Mouse (Mus musculus): ENCODE results near the gene Pgpep1. TPM values are rescaled to one million over a fixed set of nuclear protein-coding genes. Genes with fewer than 3 reads are reported as not detected.

Gene Pgpep1
- 1.2 TPM for polyA plus RNA-seq (2014; fragmentation: Illumina TruSeq; extraction: RNeasy Lipid Tissue Mini Kit (QIAGEN cat#74804); ENCODE audit: low read depth, low replicate concordance)

DNA sequence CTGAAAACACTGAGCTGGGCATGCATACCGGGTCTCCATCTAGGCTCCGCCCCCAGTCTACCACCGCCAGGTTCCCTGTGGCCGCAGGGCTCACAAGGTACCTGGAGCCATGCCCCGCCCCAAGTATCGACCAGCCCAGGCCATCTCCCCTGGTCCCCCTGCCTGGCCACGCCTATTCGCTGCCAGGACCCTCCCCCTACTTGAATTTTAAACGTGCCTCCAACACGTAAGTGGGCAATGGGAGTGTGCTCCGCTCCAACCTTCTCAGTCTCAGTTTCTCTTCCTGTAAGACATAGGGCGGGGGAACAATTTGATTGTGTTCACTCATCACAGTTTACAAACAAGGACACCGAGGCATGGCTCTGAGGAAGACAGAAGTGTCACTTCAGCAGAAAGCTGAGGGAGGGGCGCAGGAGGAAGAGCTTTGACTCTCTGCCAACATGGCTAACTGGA is at the start of gene Pgpep1:
Gene Pgpep1 (minus strand): TSS at position 116 of the 453 bp plus-strand sequence.

DNA sequence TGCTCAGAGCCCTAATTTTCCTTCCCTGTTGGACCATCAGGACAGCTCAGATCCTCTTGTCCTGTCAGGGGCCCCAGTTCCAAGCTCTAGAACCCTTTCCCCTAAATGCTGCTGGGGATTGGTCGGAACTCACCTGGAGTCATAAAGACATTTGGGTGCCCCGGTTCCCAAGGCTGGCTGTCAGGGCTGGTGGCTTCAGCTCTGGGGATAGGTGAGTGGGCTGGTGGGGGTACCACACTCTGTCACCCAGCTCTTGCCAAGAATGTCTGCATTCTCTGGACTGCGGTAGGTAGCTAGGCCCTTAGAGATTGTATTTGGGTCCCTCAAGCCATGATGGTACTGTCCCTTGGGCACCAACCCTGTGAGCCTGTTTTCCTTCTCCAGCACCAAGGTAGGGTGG is 43.1 kb upstream of the Pgpep1 start, which contains the start of gene Iqcn:
Gene Iqcn (plus strand): TSS at position 171 of the 400 bp plus-strand sequence.

DNA sequence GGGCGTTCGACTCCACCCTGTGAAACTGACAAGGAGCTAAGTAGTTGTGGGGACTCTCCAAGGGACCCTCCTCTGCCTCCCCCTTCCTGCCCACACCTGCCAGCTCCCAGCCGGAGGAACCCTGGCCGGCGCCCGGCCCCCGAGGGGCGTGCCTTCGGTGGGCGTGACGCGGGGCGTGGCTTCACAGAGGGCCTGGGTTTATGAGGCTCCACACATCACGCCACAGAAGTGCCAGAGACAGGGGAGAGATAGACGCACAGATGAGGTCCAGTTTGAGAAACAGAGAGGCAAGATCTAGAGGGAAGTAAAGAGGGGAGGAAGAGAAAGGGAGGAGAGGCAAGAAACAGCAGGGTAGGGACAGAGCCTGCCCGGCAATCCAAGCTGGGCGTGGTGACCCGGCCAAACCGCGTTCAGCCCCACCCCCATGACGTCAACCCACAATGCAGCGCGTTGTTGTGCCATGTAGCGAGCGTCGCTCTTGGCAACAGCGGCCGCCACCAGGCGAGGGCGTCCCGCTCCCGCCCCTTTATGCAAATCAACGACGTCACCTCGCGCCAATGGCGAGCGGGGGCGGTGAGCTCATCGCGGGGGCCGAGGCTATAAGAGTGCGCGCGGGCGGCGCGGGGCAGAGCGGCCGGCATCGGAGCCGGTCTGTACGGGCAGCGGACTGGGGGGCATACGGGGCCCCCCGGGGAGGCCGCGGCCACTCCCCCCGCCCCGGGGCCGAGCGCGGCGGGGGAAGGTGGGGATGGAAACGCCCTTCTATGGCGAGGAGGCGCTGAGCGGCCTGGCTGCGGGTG is 38.3 kb upstream of the Pgpep1 start, which contains the start of gene Jund:
Gene Jund (plus strand): TSS at position 640 of the 800 bp plus-strand sequence.

DNA sequence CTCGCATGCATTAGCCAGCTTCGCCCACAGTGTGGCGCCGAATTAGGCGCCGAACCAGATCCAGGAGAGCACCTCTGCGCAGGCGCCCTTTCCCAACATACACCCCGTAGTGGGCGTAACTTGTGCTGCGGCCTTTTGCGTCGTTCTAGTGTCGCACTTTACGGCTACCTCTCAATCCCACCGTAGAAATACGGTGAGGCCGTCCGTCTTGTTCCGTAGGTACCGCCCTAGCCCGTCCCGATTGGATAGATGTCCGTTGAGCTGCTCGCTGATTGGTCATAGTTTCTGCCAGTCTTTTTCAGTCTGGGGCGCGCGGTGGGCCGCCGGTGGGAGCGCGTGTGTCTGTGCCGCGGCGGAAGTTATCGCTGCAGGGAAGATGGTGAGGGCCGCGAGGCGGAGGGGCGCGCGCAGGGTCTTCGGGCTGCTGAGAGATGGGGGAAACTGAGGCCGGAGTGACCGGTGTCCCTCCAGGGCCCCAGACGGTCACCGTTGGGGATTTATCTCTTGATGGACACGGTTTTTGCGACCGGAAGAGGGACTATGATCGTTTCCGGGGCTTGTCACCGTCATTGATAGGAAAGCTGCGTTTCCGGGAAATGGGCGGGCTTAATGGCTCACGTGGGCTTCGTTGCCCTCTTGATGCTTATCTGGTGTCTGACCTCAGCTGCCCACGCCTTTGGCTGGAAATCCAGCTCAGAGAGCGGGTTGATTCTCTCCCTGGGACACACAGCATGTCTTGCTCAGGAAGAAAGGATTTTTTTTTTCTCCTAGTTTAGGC is 13.1 kb upstream of the Pgpep1 start, which contains the start of gene Lsm4:
Gene Lsm4 (plus strand): TSS at position 170 of the 778 bp plus-strand sequence.

DNA sequence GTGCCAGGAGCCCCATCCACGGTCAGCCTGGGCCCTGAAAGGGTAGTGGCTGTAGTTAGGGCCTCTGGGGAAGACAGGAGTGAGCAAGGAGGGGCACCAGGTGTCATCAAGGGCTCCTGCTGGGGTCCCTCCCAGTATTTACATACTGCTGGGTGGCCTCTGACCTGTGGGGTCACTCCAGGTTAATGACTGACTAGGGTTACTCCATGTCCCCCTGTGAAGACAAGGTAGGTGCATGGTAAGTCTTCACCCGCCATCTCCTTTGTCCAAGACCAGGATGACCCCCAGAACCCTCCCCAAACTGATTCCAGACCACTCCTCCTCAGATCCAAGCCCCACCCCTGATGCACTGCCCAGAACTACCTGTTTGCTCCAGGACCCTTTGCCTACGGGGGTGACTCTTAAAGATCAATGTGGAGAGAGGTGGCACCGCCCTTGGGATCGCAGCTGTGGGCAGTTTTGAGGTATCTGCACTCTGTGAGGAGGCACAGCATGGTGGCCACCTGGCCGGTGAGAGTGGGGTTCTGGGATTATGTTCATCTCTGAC is 27.8 kb downstream of the Pgpep1 start, which contains the start of gene Gdf15:
Gene Gdf15 (minus strand): TSS at position 111 of the 547 bp plus-strand sequence.

DNA sequence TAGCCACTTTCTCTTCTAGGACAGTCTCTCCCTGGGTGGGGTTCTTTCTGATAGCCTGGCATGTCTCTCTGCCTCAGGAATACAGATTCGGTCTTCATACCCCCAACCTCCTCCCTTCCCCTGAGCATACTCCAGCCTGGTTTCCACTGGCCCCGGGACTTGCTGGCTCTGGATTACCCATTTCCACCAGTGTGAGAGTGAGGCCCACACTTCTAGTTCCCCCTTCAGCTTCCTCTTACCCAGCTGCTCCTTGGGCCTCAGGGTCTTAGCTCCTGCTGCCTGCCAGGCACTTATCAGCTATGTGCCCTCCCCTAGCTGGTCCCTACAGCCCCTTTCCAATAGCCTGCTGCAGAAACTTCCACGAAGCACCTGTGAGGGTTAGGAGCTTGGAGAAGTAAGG is 44.3 kb downstream of the Pgpep1 start, which contains the start of gene Lrrc25:
Gene Lrrc25 (plus strand): TSS at position 262 of the 400 bp plus-strand sequence.

DNA sequence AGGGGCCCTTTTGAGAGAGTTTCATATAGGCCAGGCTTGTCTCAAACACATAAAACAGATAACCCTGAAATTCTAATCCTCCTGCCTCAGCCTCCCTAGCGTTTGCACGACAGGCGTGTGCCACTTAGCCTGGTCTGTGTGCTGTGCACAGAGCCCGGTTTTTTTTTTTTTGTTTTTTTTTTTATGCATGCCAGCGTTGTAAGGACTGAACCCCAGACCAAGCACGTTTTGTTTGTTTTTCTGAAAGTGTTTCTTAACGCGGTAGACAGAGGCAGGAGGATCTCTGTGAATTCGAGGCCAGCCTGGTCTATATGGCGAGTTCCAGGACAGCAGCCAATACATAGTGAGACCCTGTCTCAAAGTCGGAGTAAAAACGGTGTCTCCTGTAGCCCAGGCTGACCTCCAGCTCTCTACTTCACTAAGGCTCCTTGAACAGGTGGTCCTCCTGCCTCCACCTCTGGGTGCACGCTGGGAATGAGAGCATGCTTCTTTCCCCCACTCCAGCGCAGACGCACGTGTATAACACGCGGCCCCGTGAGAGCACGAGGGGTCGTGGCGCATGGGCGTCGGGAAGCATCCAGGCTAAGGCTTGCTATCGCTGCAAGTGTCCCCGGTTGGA is 51.3 kb downstream of the Pgpep1 start, which contains the start of gene Ssbp4:
Gene Ssbp4 (minus strand): TSS at position 124 of the 619 bp plus-strand sequence.

Other genes starting within 250 kb of the Pgpep1 start
- 1.0 TPM for gene Crtc1, start 220.8 kb downstream of the Pgpep1 start, polyA plus RNA-seq (2014; fragmentation: Illumina TruSeq; extraction: RNeasy Lipid Tissue Mini Kit (QIAGEN cat#74804); ENCODE audit: low read depth, low replicate concordance)
- 0.74 TPM for gene Klhl26, start 183.4 kb downstream of the Pgpep1 start, polyA plus RNA-seq (2014; fragmentation: Illumina TruSeq; extraction: RNeasy Lipid Tissue Mini Kit (QIAGEN cat#74804); ENCODE audit: low read depth, low replicate concordance)
- gene Tmem59l, start 173.0 kb downstream of the Pgpep1 start, polyA plus RNA-seq (2014; fragmentation: Illumina TruSeq; extraction: RNeasy Lipid Tissue Mini Kit (QIAGEN cat#74804); ENCODE audit: low read depth, low replicate concordance), result 1.8 TPM
- 0.74 TPM for gene Crlf1, start 167.2 kb downstream of the Pgpep1 start, polyA plus RNA-seq (2014; fragmentation: Illumina TruSeq; extraction: RNeasy Lipid Tissue Mini Kit (QIAGEN cat#74804); ENCODE audit: low read depth, low replicate concordance)
- not detected for gene Rex1bd, start 153.6 kb downstream of the Pgpep1 start, polyA plus RNA-seq (2014; fragmentation: Illumina TruSeq; extraction: RNeasy Lipid Tissue Mini Kit (QIAGEN cat#74804); ENCODE audit: low read depth, low replicate concordance)
- 3.6 TPM for gene Uba52, start 149.6 kb downstream of the Pgpep1 start, polyA plus RNA-seq (2014; fragmentation: Illumina TruSeq; extraction: RNeasy Lipid Tissue Mini Kit (QIAGEN cat#74804); ENCODE audit: low read depth, low replicate concordance)
- gene Fkbp8, start 132.7 kb downstream of the Pgpep1 start, polyA plus RNA-seq (2014; fragmentation: Illumina TruSeq; extraction: RNeasy Lipid Tissue Mini Kit (QIAGEN cat#74804); ENCODE audit: low read depth, low replicate concordance), result 3.0 TPM
- gene Kxd1, start 132.4 kb downstream of the Pgpep1 start, polyA plus RNA-seq (2014; fragmentation: Illumina TruSeq; extraction: RNeasy Lipid Tissue Mini Kit (QIAGEN cat#74804); ENCODE audit: low read depth, low replicate concordance), result 6.7 TPM
- 1.3 TPM for gene Ell, start 120.9 kb downstream of the Pgpep1 start, polyA plus RNA-seq (2014; fragmentation: Illumina TruSeq; extraction: RNeasy Lipid Tissue Mini Kit (QIAGEN cat#74804); ENCODE audit: low read depth, low replicate concordance)
- gene Isyna1, start 66.0 kb downstream of the Pgpep1 start, polyA plus RNA-seq (2014; fragmentation: Illumina TruSeq; extraction: RNeasy Lipid Tissue Mini Kit (QIAGEN cat#74804); ENCODE audit: low read depth, low replicate concordance), result 0.83 TPM
- not detected for gene Ssbp4, start 51.5 kb downstream of the Pgpep1 start, polyA plus RNA-seq (2014; fragmentation: Illumina TruSeq; extraction: RNeasy Lipid Tissue Mini Kit (QIAGEN cat#74804); ENCODE audit: low read depth, low replicate concordance)
- gene Lrrc25, start 44.2 kb downstream of the Pgpep1 start, polyA plus RNA-seq (2014; fragmentation: Illumina TruSeq; extraction: RNeasy Lipid Tissue Mini Kit (QIAGEN cat#74804); ENCODE audit: low read depth, low replicate concordance), result not detected
- not detected for gene Gdf15, start 27.9 kb downstream of the Pgpep1 start, polyA plus RNA-seq (2014; fragmentation: Illumina TruSeq; extraction: RNeasy Lipid Tissue Mini Kit (QIAGEN cat#74804); ENCODE audit: low read depth, low replicate concordance)
- gene Lsm4, start 12.9 kb upstream of the Pgpep1 start, polyA plus RNA-seq (2014; fragmentation: Illumina TruSeq; extraction: RNeasy Lipid Tissue Mini Kit (QIAGEN cat#74804); ENCODE audit: low read depth, low replicate concordance), result 1.1 TPM
- gene Jund, start 38.6 kb upstream of the Pgpep1 start, polyA plus RNA-seq (2014; fragmentation: Illumina TruSeq; extraction: RNeasy Lipid Tissue Mini Kit (QIAGEN cat#74804); ENCODE audit: low read depth, low replicate concordance), result 5.1 TPM
- 11.0 TPM for gene Iqcn, start 43.1 kb upstream of the Pgpep1 start, polyA plus RNA-seq (2014; fragmentation: Illumina TruSeq; extraction: RNeasy Lipid Tissue Mini Kit (QIAGEN cat#74804); ENCODE audit: low read depth, low replicate concordance)
- gene Gm3336, start 58.2 kb upstream of the Pgpep1 start, polyA plus RNA-seq (2014; fragmentation: Illumina TruSeq; extraction: RNeasy Lipid Tissue Mini Kit (QIAGEN cat#74804); ENCODE audit: low read depth, low replicate concordance), result not detected
- gene Pde4c, start 63.3 kb upstream of the Pgpep1 start, polyA plus RNA-seq (2014; fragmentation: Illumina TruSeq; extraction: RNeasy Lipid Tissue Mini Kit (QIAGEN cat#74804); ENCODE audit: low read depth, low replicate concordance), result not detected
- gene Rab3a, start 94.3 kb upstream of the Pgpep1 start, polyA plus RNA-seq (2014; fragmentation: Illumina TruSeq; extraction: RNeasy Lipid Tissue Mini Kit (QIAGEN cat#74804); ENCODE audit: low read depth, low replicate concordance), result 0.85 TPM
- gene Mpv17l2, start 100.6 kb upstream of the Pgpep1 start, polyA plus RNA-seq (2014; fragmentation: Illumina TruSeq; extraction: RNeasy Lipid Tissue Mini Kit (QIAGEN cat#74804); ENCODE audit: low read depth, low replicate concordance), result 0.29 TPM
- 0.84 TPM for gene Pik3r2, start 116.3 kb upstream of the Pgpep1 start, polyA plus RNA-seq (2014; fragmentation: Illumina TruSeq; extraction: RNeasy Lipid Tissue Mini Kit (QIAGEN cat#74804); ENCODE audit: low read depth, low replicate concordance)
- gene Mast3, start 144.7 kb upstream of the Pgpep1 start, polyA plus RNA-seq (2014; fragmentation: Illumina TruSeq; extraction: RNeasy Lipid Tissue Mini Kit (QIAGEN cat#74804); ENCODE audit: low read depth, low replicate concordance), result 1.0 TPM
- not detected for gene Il12rb1, start 148.1 kb upstream of the Pgpep1 start, polyA plus RNA-seq (2014; fragmentation: Illumina TruSeq; extraction: RNeasy Lipid Tissue Mini Kit (QIAGEN cat#74804); ENCODE audit: low read depth, low replicate concordance)
- gene Arrdc2, start 179.3 kb upstream of the Pgpep1 start, polyA plus RNA-seq (2014; fragmentation: Illumina TruSeq; extraction: RNeasy Lipid Tissue Mini Kit (QIAGEN cat#74804); ENCODE audit: low read depth, low replicate concordance), result 1.6 TPM
- not detected for gene Kcnn1, start 202.9 kb upstream of the Pgpep1 start, polyA plus RNA-seq (2014; fragmentation: Illumina TruSeq; extraction: RNeasy Lipid Tissue Mini Kit (QIAGEN cat#74804); ENCODE audit: low read depth, low replicate concordance)
- 0.50 TPM for gene Ccdc124, start 213.5 kb upstream of the Pgpep1 start, polyA plus RNA-seq (2014; fragmentation: Illumina TruSeq; extraction: RNeasy Lipid Tissue Mini Kit (QIAGEN cat#74804); ENCODE audit: low read depth, low replicate concordance)
- not detected for gene Slc5a5, start 232.4 kb upstream of the Pgpep1 start, polyA plus RNA-seq (2014; fragmentation: Illumina TruSeq; extraction: RNeasy Lipid Tissue Mini Kit (QIAGEN cat#74804); ENCODE audit: low read depth, low replicate concordance)
- 27.3 TPM for gene Rpl18a, start 237.0 kb upstream of the Pgpep1 start, polyA plus RNA-seq (2014; fragmentation: Illumina TruSeq; extraction: RNeasy Lipid Tissue Mini Kit (QIAGEN cat#74804); ENCODE audit: low read depth, low replicate concordance)
- 1.9 TPM for gene Map1s, start 245.5 kb upstream of the Pgpep1 start, polyA plus RNA-seq (2014; fragmentation: Illumina TruSeq; extraction: RNeasy Lipid Tissue Mini Kit (QIAGEN cat#74804); ENCODE audit: low read depth, low replicate concordance)

Measured in testis, adult 10 weeks (tissue).